Mouse (Mus musculus) 416B (cell line): Measurements from ENCODE around the gene Ucp3.

Experiments
- DNase-seq: peaks from one replicate; pipeline ENCODE4 v3.0.0; 2011; ENCODE audit warnings: low read depth

The Ucp3 gene

DNA sequence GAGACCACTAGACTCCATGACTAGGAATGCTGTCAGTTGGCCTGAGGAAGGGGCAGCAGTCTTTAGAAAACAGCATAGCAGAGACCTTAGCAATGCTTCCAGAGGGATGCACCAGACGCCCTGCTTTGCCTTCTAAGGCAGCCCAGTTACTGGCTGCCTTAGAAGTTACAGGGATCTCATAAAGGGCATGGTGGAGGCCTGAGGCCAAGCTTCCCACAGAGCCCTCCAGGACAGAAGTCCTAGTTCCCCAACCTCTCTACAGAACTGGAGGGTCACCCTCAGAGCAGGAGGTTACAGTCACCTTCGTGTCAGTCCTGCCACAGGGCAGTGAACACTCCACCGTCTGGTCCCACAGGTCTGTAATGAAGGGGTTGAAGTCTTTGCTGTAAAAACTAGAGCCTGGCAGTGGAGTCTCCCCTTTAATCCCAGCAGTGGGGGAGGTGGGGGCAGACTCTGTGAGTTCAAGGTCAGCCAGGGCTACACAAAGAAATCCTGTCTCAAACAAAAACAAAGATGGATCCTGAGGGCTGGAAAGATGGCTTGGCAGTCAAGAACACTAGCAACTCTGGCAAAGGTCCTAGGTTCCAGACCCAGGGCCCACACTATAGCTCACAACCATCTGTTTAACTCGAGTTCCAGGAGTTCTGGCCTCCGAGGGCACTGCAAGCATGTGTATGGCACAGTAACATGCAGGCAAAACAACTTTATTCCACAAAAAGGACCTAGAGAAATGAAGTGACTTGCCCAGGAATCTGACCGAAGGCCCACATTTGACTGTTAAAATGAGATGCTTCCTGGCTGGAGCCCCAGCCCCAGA, 28.4 kb downstream of the Ucp3 start:
- DNase-seq = no peak

DNA sequence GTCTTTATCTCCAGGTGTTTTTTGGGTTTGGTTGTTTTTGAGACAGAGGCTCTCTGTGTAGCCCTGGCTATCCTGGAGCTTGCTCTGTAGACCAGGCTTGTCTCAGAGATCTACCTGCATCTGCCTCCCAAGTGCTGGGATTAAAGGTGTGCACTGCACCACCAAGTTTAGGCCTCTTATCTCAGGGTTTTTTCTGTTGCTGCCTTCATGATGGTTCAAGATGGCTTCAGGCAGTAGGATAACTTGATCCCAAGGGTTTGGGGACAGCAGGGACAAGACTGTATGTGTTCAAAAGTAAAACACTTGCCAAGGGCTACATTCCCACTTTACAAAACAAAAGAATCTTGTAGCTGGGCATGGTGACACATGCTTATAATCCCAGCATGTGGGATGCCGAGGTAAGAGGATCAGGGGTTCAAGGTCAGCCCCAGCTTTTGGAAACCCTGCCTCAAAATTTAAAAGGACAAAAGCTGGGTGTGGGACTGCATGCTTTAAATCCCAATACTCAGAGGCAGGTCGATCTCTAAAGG, 29.1 kb downstream of the Ucp3 start:
- no peak for DNase-seq

DNA sequence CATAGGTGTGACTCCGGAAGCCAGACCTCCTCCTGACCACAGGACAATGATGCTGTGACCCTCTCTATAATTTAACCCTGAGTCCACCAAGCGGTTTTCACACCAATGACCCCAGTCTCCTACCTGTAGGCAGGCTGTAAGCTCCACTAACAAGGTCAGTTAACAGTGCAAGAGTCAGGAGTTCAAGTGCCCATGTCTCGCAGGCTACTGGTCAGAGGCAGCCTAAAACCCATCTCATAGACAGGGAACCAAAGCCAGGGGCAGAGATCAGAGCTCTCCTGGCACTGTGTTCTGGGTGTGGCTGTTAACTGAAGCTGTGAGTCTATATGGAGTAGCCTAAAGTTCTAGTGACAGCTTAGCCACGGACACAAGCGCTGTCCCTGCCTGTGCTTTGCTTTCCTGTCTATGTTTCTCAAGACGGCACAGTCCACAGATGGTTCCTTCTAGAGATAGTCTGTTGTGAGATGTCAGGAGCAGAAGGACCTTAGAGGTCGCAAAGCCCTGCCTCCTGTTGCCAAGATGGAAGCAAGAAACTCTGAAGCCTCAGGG, 29.7 kb downstream of the Ucp3 start:
- no peak for DNase-seq

DNA sequence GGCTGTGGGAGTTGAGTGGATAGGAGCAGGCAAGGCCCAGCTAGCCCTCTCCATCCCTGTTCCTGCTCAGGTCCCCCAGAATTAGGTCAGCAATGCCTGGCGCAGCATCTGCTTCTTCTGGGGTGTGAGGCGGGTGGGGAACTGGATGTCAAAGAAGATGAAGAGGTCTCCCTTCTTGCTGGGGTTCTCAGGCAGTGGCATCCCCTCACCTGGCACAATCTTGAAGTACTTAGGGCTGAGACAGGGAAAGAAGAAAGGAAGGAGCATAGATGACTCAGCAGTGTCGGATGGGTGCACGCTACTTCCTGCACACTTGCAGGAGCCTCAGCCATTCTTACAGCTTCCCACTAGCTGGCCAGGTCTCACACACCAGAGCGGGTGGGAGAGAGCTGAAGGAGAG, 30.3 kb downstream of the Ucp3 start:
- peak; percentile 42 for DNase-seq

DNA sequence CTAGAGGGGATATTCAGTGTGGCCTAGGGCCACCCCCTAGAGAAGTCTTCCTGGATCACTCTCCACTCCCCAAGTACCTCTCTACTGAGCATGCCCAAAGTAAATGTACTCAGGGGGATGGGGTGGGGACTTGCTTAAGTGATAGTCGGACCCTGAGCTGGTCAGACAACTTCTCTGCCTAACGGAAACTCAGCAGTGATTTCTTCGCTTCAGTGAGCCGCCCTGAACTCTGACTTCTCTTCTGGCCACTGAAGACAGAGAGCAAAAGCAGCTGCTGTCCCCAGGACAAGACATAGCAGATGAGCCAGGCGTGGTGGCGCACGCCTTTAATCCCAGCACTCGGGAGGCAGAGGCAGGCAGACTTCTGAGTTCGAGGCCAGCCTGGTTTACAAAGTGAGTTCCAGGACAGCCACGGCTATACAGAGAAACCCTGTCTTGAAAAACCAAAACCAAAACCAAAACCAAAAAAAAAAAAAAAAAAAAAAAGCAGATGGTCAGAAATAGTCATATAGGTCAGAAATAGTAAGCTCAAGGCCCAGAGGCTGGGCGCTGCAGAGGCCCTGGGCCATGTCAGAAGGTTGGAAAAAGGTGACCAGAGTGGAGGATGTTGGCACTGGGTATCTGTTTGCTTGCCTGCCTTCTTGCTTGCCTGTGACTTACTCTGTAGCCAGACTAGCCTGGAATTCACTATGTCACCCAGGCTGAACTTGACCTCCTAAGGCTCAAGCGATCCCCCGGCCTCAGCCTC, 32.1 kb downstream of the Ucp3 start:
- DNase-seq = no peak

DNA sequence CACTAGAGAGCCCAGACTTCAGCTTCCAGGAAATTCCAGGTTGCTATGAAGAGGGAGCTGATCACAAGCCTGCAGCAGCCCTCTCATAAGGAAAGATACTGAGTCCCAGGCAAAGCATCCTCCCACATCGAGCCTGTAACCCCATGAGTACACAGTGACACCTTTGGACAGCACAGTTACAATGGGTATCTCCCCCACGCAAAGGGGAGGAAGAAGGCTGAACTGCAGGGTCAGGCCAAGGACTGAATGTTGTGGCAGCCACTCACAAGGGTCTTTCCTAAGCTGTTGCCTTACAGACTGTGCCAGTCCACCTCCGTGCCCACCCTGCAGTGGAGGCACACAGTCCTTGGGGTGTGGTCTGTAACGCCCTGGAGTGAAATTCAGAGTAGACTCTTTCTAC, 33.7 kb downstream of the Ucp3 start:
- no peak for DNase-seq

DNA sequence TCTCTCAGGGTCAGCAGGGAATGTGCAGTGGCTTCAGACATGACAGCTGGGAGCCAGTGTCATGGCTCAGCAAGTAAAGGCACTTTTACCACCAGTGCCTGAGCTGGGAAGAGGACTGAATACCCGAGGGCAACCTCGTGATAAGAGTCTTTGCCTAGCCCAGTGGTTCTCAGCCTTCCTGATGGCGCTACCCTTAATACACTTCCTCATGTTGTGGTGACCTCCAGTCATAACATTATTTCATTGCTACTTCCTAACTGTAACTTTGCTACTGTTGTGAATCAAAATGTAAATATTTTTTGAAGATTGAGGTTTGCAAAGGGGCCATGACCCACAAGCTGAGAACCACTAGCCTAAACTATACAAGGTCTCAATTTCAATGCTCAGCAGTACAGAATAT, 35.9 kb downstream of the Ucp3 start:
- peak; percentile 57 for DNase-seq

DNA sequence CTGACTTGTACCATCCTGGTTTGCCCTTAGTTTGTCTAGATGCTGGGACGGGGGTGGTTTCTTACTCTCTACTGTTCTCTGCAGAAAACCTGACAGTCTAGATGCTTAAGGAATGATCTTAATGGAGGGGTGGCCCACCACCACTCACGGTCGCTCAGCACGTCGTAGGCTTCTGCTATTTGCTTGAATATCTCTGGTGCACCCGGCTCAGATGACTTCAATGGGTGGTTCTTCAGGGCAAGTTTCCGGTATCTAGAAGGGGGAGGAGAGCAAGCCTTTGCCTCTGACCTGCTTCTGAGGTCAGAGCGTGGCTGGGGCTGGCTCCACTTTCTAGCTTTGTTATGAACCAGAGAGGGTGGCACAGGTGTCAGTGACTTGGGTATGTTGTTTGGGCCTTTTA, 38.8 kb downstream of the Ucp3 start:
- DNase-seq = no peak

DNA sequence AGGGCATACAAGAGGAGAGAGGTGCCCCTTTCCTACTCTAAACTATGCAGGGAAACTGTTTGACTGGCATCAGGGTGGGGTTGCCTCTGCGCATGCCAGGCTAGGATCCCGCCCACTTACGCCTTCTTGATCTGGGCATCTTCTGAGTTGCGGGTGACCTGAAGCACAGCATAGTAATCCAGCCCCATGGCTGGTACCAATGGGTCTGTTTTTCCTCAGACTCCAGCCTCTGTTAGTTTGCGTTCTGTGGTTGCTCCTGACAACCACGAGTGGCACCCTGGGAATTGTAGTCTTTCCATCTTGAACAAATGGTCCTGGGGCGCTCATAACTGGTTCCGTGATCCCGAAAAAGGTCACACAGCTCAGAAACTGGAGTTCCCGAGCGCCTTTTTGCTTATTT, 41.8 kb downstream of the Ucp3 start, which contains the start of gene Dnajb13:
Gene Dnajb13 (minus strand): TSS at position 388 of the 400 bp plus-strand sequence.
- DNase-seq = no peak

DNA sequence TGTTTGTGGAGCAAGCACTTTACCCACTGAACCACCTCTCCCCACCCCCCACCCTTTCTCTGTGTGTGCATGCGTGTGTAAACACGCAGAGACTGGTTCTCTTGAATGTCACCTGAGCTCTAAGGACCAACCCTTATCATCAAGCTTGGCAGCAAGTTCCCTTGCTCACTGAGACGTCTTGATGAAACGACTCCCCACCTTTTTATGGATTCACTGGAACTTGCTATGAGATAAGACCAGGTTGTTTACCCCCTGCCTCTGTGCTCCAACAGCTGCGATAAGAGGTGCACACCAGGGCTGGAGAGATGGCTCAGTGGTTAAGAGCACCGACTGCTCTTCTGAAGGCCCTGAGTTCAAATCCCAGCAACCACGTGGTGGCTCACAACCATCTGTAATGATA, 47.4 kb downstream of the Ucp3 start:
- no peak for DNase-seq

DNA sequence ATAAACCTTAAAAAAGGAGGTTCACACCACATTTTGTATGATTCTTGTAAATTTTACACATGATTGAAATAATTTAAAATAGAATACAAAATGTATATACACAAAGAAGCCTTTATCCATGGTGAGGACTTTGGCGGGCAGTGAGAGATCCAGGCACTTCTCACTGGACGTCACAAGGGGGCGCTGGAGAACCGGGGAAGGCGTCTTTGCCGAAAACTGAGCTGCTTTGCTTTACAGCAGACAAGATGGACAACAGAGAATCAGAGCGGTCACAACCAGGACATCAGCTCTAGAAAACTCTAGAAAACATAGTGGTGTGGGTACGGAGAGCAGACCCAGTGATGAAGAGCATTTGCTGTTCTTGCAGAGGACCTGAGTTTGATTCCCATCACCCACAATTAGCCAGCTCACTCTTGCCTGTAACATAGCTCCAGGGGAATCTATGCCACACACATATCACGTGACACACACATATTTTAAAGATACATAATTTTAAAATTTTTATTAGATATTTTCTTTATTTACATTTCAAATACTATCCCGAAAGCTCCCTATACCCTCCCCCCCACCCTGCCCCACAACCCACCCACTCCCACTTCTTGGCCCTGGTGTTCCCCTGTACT, 48.0 kb downstream of the Ucp3 start:
- DNase-seq = peak; percentile 86

DNA sequence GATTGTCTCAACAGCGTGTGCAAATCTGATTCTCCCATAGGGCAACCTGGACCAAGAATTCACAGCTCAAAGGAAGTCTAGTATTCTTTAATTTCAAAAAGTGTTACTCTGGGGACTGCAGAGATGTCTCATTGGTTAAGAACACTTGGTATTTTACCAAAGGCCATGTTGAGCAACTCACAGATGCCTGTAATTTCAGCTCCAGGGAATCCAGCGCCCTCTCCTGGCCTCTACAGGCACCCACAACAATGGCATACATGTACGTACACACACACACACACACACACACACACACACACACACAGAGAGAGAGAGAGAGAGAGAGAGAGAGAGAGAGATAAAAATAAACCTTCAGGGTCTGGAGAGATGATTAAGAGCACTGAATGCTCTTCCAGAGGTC, 49.4 kb downstream of the Ucp3 start:
- no peak for DNase-seq

DNA sequence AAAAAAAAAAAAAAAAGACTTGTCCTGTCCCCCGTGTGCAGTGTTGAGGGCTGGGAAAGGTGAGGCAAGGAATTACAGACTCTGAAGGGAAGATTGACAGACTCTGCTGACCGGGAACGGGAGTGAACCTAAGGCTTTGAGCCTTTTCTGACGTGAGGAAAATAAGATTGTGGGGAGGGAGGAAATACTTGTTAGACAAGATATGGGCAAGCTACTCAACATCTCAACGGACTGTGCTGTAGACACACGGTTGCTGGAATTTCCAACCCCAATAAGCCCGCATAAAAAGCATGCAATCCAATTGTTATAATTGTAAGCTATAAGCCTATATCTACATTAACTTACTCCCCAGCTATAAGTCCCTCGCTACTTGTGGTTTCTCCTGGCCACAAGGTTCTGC, 51.9 kb downstream of the Ucp3 start:
- no peak for DNase-seq

DNA sequence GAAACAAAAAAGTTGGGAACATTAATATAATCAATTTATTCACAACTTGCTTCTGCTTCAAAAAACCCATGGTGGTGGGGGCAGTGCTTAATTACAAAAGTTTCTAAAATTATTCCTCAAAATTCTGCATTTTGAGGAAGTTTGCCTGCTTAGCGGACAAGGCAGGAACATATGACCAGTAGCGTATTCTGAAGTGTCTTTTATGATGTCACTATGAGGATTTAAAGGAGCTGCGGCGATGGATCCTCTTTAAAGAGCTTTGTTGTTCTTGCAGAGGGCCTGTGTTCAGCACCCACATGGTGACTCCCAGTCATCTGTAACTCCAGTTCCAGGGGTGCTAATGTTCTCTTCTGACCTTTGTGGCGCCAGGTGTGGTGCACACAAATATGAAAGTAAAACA, 58.0 kb downstream of the Ucp3 start:
- no peak for DNase-seq

DNA sequence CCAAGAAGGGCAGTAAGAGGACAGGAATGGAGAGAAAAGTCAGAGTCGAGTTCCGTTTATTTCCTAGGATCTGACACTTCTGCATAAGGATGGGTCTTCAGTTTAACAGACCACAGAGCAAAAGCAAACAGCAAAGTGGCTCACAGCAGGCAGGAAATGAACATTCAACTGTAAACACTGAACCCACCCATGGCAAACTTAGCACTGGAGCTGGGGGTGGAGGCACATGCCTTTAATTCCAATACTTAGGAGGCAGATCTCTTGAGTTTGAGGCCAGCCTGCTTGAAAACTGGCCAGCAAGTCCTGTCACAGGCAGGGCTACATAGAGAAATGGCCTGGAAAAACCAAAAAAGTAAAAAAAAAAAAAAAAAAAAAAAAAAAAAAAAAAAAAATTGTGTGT, 60.7 kb downstream of the Ucp3 start:
- no peak for DNase-seq

DNA sequence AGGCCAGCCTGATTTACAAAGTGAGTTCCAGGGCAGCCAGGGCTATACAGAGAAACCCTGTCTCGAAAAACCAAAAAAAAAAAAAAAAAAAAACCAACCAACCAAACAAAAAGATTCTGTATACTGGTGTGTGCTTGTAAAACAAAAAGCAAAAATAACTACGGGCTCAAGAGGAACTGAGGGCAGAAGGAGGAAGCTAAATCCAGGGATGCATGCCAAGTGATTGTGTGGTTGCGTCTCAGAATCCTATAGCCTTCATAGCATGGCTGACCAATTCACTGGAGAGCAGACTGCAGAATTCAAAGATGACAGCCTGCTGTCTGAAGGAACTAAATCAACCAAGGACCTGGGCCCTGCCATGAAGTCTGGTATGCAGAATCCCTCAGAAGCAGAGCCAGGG, 61.4 kb downstream of the Ucp3 start:
- peak; percentile 25 for DNase-seq

DNA sequence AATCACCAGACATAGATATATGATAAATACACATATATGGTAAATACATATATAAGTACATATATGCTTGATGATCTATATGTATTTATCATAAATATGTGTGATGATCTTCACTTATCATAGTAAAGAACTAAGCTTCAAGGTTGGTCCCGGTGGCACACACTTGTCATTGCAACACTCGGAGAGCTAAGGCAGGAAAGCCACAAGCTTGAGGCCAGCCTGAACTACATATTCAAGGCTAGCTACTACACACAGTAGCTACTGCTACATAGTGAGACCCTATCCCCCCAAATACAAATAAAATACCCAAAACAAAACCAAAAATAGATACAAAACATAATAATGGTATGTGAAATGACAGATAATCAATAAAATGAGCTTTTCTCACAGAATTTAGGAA, 63.0 kb downstream of the Ucp3 start:
- DNase-seq = peak; percentile 56
